Mouse (Mus musculus) stomach, embryonic 15.5 days (tissue): Measurements from ENCODE around the gene Spin2e. TPM values are rescaled to one million over a fixed set of nuclear protein-coding genes. Genes with fewer than 3 reads are reported as not detected.
"Not testable (repeated sequence)": the region's sequence is repeated elsewhere in the genome, so short reads cannot be mapped to it uniquely, and the experiment has no call there.

Experiments used
- ATAC-seq: fragments of 200-750 bp; cut with Nextera tagmentation; 2 replicates; pipeline ENCODE4 v1.8.0; 2017; ENCODE audit warnings: low read depth, moderate number of reproducible peaks, moderate TSS enrichment; ENCODE audit not compliant: insufficient read depth, low FRiP score
- H3K27ac ChIP-seq: fragments of 300-500 bp; sonication (generic); 2 replicates; pipeline ENCODE4 v1.5.1; 2015; ENCODE audit warnings: mild to moderate bottlenecking, inconsistent platforms
- H3K27me3 ChIP-seq: fragments of 300-500 bp; sonication (generic); replicated peaks from 2 replicates; pipeline ENCODE4 v1.6.1; 2015; ENCODE audit warnings: inconsistent platforms
- H3K36me3 ChIP-seq: fragments of 300-500 bp; sonication (generic); 2 replicates; pipeline ENCODE4 v1.6.1; 2015; ENCODE audit warnings: inconsistent platforms
- H3K4me1 ChIP-seq: fragments of 300-500 bp; sonication (generic); 2 replicates; pipeline ENCODE4 v1.6.1; 2015; ENCODE audit warnings: inconsistent platforms
- H3K4me2 ChIP-seq: fragments of 300-500 bp; sonication (generic); 2 replicates; pipeline ENCODE4 v1.6.1; 2015; ENCODE audit warnings: mild to moderate bottlenecking, inconsistent platforms
- H3K4me3 ChIP-seq: fragments of 300-500 bp; sonication (generic); replicated peaks from 2 replicates; pipeline ENCODE4 v1.5.1; 2015; ENCODE audit warnings: inconsistent platforms
- H3K9ac ChIP-seq: fragments of 300-500 bp; sonication (generic); 2 replicates; pipeline ENCODE4 v1.6.1; 2015; ENCODE audit warnings: inconsistent platforms
- H3K9me3 ChIP-seq: fragments of 300-500 bp; sonication (generic); 2 replicates; pipeline ENCODE4 v1.6.1; 2016; ENCODE audit warnings: inconsistent platforms
- WGBS: fragments of 180-500 bp; shearing (Covaris S2); methylation state at CpG from one replicate; pipeline ENCODE4 v1.1.7; 2015; 5-methylcytosine and 5-hydroxymethylcytosine counted together
- polyA plus RNA-seq: library from polyadenylated mRNA; unstranded; fragments of >200 nt; fragmentation: Nextera tagmentation; extraction: Ambion mirVana; gene quantifications from 2 replicates; pipeline ENCODE4 v1.2.1, GENCODE M21; 2015

The Spin2e gene
- not detected in 2 replicates for polyA plus RNA-seq

DNA sequence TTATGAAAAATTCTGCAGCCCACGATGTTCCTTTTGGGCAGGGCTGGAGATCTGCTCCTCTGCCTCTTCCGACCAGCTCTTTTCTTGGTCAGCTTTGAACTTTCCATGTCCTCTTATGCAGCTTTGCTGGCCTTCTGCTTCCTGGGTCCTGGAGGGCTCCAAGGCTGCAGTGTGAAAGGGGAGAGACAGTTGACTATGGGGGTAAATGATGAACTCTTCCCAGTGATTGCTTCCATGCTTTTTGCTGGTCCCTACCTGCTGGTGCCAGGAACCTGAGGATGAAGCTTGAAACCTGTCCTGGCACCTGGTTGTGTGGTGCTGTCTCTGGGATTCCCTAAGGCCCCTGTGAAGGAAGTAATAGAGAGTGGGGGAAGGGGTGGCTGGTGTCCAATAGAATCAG is at the start of gene Spin2e:
Spin2e (minus strand) TSS at position 101 of the 400 bp plus-strand sequence.
- not testable (repeated sequence) for ATAC-seq, H3K4me3 ChIP-seq, H3K9ac ChIP-seq, H3K4me2 ChIP-seq, H3K36me3 ChIP-seq, H3K9me3 ChIP-seq, H3K4me1 ChIP-seq, H3K27me3 ChIP-seq, H3K27ac ChIP-seq
- 88% methylated on average over 2 of the region's 2 CpGs for WGBS

DNA sequence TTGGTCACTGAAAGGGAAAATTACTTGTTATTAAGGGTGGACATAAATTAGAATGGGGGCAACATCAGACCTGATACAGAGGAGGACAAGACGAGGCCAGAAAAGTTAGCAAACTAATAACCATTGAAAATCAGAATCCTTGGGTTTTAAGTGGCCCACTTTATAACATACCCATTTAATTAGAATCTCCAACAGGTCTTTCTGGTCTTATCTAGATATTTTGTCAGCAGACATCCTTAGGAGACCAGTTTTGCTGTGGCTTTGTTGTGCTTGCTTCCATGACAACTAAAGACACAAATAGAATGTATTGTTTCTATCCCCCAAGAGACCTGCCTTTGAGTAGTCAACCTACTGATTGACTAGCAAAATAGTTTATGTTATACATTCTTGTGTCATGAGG is 44.5 kb downstream of the Spin2e start, which contains the start of gene Gm21883:
Gm21883 (minus strand) TSS at position 101 of the 400 bp plus-strand sequence.
- not testable (repeated sequence) for H3K9me3 ChIP-seq, ATAC-seq, H3K36me3 ChIP-seq, H3K4me1 ChIP-seq, H3K27me3 ChIP-seq, H3K4me3 ChIP-seq, H3K9ac ChIP-seq, H3K27ac ChIP-seq, H3K4me2 ChIP-seq
- WGBS: no CpG with 5 or more reads among the region's 1 CpGs

Other genes with a start within 250 kb of the Spin2e start
- gene Btbd35f19, start 235.0 kb downstream of the Spin2e start, polyA plus RNA-seq: not detected in 2 replicates
- not detected in 2 replicates for gene Gm21883, start 44.6 kb downstream of the Spin2e start, polyA plus RNA-seq
- not detected in 2 replicates for gene Btbd35f25, start 98.2 kb upstream of the Spin2e start, polyA plus RNA-seq